Mouse (Mus musculus) limb, embryonic 14.5 days (tissue): Measurements from ENCODE around the gene Cct2. TPM values are rescaled to one million over a fixed set of nuclear protein-coding genes. Genes with fewer than 3 reads are reported as not detected.
A peak's percentile ranks its signal among the peaks of the same experiment; 100 is the strongest.
"Not testable (repeated sequence)": the region's sequence is repeated elsewhere in the genome, so short reads cannot be mapped to it uniquely, and the experiment has no call there.

Source experiments
- ATAC-seq: fragments of 200-750 bp; cut with Nextera tagmentation; 2 replicates; pipeline ENCODE4 v1.8.0; 2017; ENCODE audit warnings: low read depth, moderate number of reproducible peaks, moderate TSS enrichment; ENCODE audit not compliant: low FRiP score
- DNase-seq: peaks from one replicate; pipeline ENCODE4 v3.0.0-alpha.2; 2015; ENCODE audit warnings: low spot score
- H3K27ac ChIP-seq: fragments of 300-500 bp; sonication (generic); replicated peaks from 2 replicates; pipeline ENCODE4 v1.5.1; 2014; ENCODE audit warnings: low read depth, mild to moderate bottlenecking, low read length, moderate library complexity, mixed read lengths
- H3K27me3 ChIP-seq: fragments of 300-500 bp; sonication (generic); 2 replicates; pipeline ENCODE4 v1.6.1; 2014; ENCODE audit warnings: low read length, mixed read lengths; ENCODE audit not compliant: control insufficient read depth, insufficient read depth
- H3K36me3 ChIP-seq: fragments of 300-500 bp; sonication (generic); 2 replicates; pipeline ENCODE4 v1.6.1; 2014; ENCODE audit warnings: mild to moderate bottlenecking, low read length, moderate library complexity, mixed read lengths; ENCODE audit not compliant: control insufficient read depth, insufficient read depth
- H3K4me1 ChIP-seq: fragments of 300-500 bp; sonication (generic); 2 replicates; pipeline ENCODE4 v1.6.1; 2014; ENCODE audit warnings: antibody characterized with exemption, low read length, mixed read lengths; ENCODE audit not compliant: control insufficient read depth, insufficient read depth
- H3K4me2 ChIP-seq: fragments of 300-500 bp; sonication (generic); replicated peaks from 2 replicates; pipeline ENCODE4 v1.6.1; 2014; ENCODE audit warnings: low read depth, mild to moderate bottlenecking, low read length, moderate library complexity; ENCODE audit not compliant: severe bottlenecking
- H3K4me3 ChIP-seq: fragments of 300-500 bp; sonication (generic); replicated peaks from 2 replicates; pipeline ENCODE4 v1.5.1; 2014; ENCODE audit warnings: low read length
- H3K9ac ChIP-seq: fragments of 300-500 bp; sonication (generic); 2 replicates; pipeline ENCODE4 v1.6.1; 2014; ENCODE audit warnings: mild to moderate bottlenecking, low read depth, low read length, moderate library complexity; ENCODE audit not compliant: severe bottlenecking
- H3K9me3 ChIP-seq: fragments of 300-500 bp; sonication (generic); 2 replicates; pipeline ENCODE4 v1.6.1; 2016; ENCODE audit warnings: low read length; ENCODE audit not compliant: control insufficient read depth
- POLR2A ChIP-seq: fragments of 200-500 bp; IDR thresholded peaks from 2 replicates; pipeline ENCODE4 v1.8.0; 2012; ENCODE audit warnings: inconsistent platforms, mild to moderate bottlenecking, moderate library complexity, borderline replicate concordance; ENCODE audit not compliant: insufficient read depth, insufficient read length; ENCODE audit errors: extremely low read depth
- whole genome bisulfite sequencing: fragments of 180-500 bp; shearing (Covaris S2); extraction: QIAGEN DNeasy Blood & Tissue Kit; methylation state at CpG from one replicate; pipeline ENCODE4 v1.1.7; 2014; 5-methylcytosine and 5-hydroxymethylcytosine counted together
- polyA plus RNA-seq, 2 experiments: library from polyadenylated mRNA; depleted of rRNA in 1 of 2; stranded (reverse) in 1 of 2; unstranded in 1 of 2; fragments of >200 nt; fragmentation: Nextera tagmentation in 1 of 2; extraction: Ambion mirVana in 1 of 2; gene quantifications; 2 replicates each; pipeline versions ENCODE4 v1.2.1 to v1.2.3; 2012 to 2014

Gene Cct2
- polyA plus RNA-seq, 2 experiments = 231 to 262 TPM

- no peaks in the 10 kb centered on the region; the same call in 1 of the 2 replicates for H3K4me1 ChIP-seq
- no peak overlapping the region for H3K27ac ChIP-seq
- H3K27me3 ChIP-seq = no peaks in the 10 kb centered on the region
- no peak overlapping the region for H3K9ac ChIP-seq
- H3K9me3 ChIP-seq = no peaks in the 10 kb centered on the region
- no peak for DNase-seq
- H3K36me3 ChIP-seq = peaks cover 99% of the 10 kb centered on the region
- no peak for ATAC-seq
- WGBS = 92% methylated on average over 4 of the region's 4 CpGs
- H3K4me3 ChIP-seq = no peak overlapping the region
- TF ChIP-seq POLR2A = no peak
- H3K4me2 ChIP-seq = no peak overlapping the region
Observed at GRCm38 (mm10) chr10:117055668-117056067, 7.9 kb downstream of the Cct2 start.

- H3K36me3 ChIP-seq = peaks cover 54% of the 10 kb centered on the region
- ATAC-seq (no peak), DNase-seq (no peak)
- H3K4me1 ChIP-seq = peaks cover 7% of the 10 kb centered on the region; the same call in 1 of the 2 replicates
- H3K4me2 ChIP-seq = no peak overlapping the region
- WGBS = 64% methylated on average over 4 of the region's 4 CpGs
- H3K9me3 ChIP-seq = no peaks in the 10 kb centered on the region
- H3K9ac ChIP-seq = no peak overlapping the region
- no peaks in the 10 kb centered on the region for H3K27me3 ChIP-seq
- no peak overlapping the region for H3K27ac ChIP-seq
- no peak for TF ChIP-seq POLR2A
- H3K4me3 ChIP-seq = no peak overlapping the region
Observed at GRCm38 (mm10) chr10:117049961-117050597, 13.5 kb downstream of the Cct2 start.

GRCm38 (mm10) chr10:117049253-117049652 lies 14.4 kb downstream of the Cct2 start:
- Histone ChIP-seq H3K27me3 (no peaks in the 10 kb centered on the region), H3K4me3 (no peak overlapping the region), H3K9me3 (no peaks in the 10 kb centered on the region), H3K9ac (no peak overlapping the region), H3K4me2 (no peak overlapping the region), H3K36me3 (peaks cover 46% of the 10 kb centered on the region), H3K4me1 (peaks cover 7% of the 10 kb centered on the region; the same call in 1 of the 2 replicates), H3K27ac (no peak overlapping the region)
- no peak for DNase-seq
- WGBS = 70% methylated on average over 4 of the region's 4 CpGs
- no peak for TF ChIP-seq POLR2A
- no peak for ATAC-seq

- ATAC-seq (no peak), DNase-seq (no peak)
- Histone ChIP-seq H3K4me3 (peak within 1 kb of the TSS; percentile 14), H3K4me2 (peak within 1 kb of the TSS; percentile 44), H3K36me3 (peaks cover 8% of the 10 kb centered on the region), H3K27me3 (no peaks in the 10 kb centered on the region), H3K4me1 (peaks cover 7% of the 10 kb centered on the region; the same call in 1 of the 2 replicates), H3K9me3 (no peaks in the 10 kb centered on the region), H3K9ac (peak within 1 kb of the TSS; percentile 40), H3K27ac (no peak within 1 kb of the TSS)
- TF ChIP-seq POLR2A = no peak
- 35% methylated on average over 40 of the region's 40 CpGs for WGBS
Observed at GRCm38 (mm10) chr10:117045175-117046056, 18.2 kb downstream of the Cct2 start, which contains the start of gene Lrrc10. Lrrc10 (plus strand) TSS chr10:117045341.

GRCm38 (mm10) chr10:117043497-117044166 lies 20.0 kb downstream of the Cct2 start:
- not testable (repeated sequence) for H3K27ac ChIP-seq, H3K9me3 ChIP-seq, DNase-seq, H3K36me3 ChIP-seq, ATAC-seq, H3K27me3 ChIP-seq, H3K4me3 ChIP-seq, H3K4me1 ChIP-seq, H3K9ac ChIP-seq
- H3K4me2 ChIP-seq = peak overlapping the region; percentile 22; the same call in 1 of the 2 replicates
- WGBS = 32% methylated on average over 15 of the region's 16 CpGs
